Mouse (Mus musculus) lung, postnatal 0 days (tissue): ENCODE measurements around the gene Atg10.

Source experiments
- CTCF ChIP-seq: IDR thresholded peaks from 2 replicates; pipeline ENCODE4 v1.5.1; 2016; ENCODE audit warnings: antibody characterized with exemption, mild to moderate bottlenecking
- EP300 ChIP-seq: IDR thresholded peaks from 2 replicates; pipeline ENCODE4 v1.6.1; 2016; ENCODE audit warnings: antibody characterized with exemption, mild to moderate bottlenecking, control low read depth

GRCm38 (mm10) chr13:91048171-91048570 is 175.6 kb downstream of the Atg10 start:
- TF ChIP-seq CTCF (no peak), EP300 (no peak)
